Mouse (Mus musculus) kidney, postnatal 4 days (tissue): ENCODE data around the gene Uba6.

Source experiments
- DNase-seq, 2 experiments: peaks; one replicate each; pipeline ENCODE4 v3.0.0; 2021; ENCODE audit warnings: mixed read lengths in 2 of 2

The Uba6 gene

DNA sequence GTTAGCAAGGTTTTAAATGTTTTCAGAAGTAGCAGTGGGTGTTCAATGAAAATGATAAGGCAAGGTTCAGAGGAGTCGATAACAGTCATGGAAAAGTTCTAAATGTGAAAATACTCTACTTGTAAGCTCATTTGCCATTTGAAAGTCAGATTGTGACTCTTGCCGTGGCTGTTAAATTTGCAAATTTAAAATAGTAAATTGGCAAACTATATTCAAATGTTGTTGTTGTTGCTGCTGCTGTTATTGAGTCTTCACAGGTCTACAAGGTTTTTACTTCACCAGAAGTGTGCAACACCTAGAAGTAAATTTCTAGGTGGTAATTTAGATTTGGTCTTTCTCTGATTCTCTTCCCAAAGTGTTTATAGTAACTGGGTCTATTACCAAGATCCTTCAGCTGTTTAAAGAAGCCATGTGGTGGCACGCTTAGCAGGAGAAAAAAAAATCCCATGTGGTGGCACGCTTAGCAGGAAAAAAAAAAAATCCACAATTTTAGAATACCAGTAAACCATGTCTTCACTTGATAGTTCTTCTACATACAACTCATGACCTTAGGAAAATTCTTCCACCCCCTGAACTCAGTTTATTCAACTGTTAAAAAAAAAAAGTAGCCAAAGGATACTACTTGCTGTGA is 99.7 kb downstream of the Uba6 start:
- no peak for DNase-seq

DNA sequence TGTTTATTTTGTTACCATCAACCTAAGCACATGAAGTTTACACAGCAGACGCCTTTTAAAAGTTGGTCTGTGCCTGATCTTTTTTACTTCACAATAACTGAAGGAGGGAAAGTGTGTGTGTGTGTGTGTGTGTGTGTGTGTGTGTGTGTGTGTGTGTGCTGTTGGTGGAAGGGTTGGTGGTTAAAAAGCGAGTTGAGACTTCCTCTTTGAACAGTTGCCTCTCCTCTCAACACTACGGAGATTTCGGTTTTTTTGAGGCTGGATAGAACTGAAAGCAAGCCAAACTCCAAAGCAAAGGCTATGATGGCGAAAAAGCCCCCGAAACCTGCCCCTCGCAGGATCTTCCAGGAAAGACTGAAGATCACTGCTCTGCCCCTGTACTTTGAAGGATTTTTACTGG is 101.1 kb downstream of the Uba6 start, which contains the start of gene Stap1:
Gene Stap1, plus strand, starts transcription at position 209 of the 400 bp plus-strand sequence.
- no peak for DNase-seq

DNA sequence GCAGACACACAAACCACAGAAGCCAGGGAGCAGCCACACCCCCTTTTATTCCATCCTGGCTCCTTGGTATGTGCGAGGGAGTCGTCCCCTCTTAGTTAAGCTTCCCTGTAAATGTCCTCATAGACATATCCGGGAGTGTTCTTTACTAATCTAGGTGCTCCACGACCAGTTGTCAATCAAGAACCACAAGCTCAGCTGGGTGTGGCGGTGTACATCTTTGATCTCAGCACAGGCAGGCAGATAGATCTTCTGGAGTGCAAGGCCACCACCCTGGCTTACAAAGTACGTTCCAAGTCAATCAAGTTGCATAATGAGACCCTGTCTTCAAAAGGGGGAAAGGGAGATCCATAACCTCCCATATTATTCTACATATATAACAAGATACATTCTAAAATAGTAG is 103.5 kb downstream of the Uba6 start:
- DNase-seq = no peak

- DNase-seq = no peak
These were observed 104.2 kb downstream of the Uba6 start for GRCm38 (mm10) chr5:86068451-86068850.

DNA sequence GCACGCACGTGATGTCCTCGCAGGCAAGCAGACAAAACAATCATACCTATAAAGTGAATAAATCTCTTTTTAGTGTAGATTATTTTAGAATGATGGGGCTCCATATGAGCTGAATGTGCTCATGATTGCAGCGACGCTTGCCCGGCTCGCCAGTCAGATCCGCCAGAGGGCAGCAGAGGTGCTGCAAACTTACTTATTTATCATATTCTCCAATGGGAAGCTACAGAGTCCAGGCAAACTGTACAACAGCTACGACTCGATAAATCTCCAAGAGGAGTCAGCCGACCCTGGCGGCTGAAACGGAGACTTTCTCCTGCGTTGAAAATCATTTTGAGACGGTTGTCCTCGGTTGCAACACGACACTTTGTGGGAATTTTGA is 106.1 kb downstream of the Uba6 start:
- peak; percentile 91 to 93 for DNase-seq

DNA sequence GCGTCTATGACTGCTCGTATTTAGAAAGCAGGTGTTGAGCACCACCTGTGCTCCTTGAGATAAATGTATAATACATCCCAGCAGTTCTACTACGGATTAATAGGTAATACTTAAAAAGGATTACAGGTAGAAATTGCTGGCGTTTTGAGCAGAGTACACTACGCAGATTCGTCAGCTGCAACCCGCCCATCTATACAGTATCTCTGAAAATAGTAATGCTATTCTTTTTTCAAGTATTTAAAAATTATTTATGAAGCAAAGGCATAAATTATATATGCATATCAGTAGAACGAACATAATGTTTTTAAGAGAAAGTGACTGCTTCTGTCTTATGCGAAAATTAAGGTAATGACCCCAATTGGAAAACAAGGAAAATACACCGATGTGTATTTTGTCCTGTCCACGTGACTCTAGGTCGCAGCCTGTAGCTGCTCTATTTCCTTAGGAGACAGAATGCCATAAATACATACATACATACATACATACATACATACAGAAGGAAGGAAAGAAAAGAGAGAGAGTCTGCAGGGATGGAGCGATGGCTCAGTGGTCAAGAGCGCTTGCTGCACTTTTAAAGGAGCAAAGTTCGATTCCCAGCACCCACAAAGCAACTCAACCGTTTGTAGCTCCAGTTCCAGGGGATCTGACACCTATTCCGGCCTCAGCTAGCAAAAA is 106.6 kb downstream of the Uba6 start:
- DNase-seq = no peak

GRCm38 (mm10) chr5:86065101-86065875 is 107.3 kb downstream of the Uba6 start, which contains the start of gene Cenpc1:
Cenpc1 (minus strand) TSS chr5:86065583.
- DNase-seq = peak; percentile 99

DNA sequence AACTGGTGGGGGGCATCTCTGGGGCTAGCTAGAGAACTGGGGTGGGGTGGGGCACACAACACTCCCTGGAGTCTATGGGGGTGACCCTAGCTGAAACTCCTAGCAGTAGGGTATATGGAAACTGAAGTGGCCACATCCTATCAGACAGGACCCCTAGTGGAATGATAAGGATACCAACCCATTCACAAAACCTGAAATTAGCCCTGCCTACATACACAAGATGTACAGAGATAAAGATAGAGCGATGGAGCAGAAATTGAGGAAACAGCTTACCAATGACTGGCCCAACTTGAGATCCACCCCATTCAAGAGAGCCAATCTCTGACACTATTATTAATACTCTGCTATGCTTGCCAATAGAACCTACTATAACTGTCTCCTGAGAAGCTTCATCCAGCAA is 109.1 kb downstream of the Uba6 start:
- DNase-seq = no peak
